Mouse (Mus musculus) MEL (cell line): Measurements from ENCODE around the gene Kcnh4. TPM values are rescaled to one million over a fixed set of nuclear protein-coding genes. Genes with fewer than 3 reads are reported as not detected.
A peak's percentile ranks its signal among the peaks of the same experiment; 100 is the strongest.

Experiments used
- DNase-seq: peaks from one replicate; pipeline ENCODE4 v3.0.0; 2011; ENCODE audit warnings: low read depth, low spot score
- H3K27ac ChIP-seq: 2 replicates; pipeline ENCODE4 v1.5.1; 2012; ENCODE audit warnings: low read depth, mild to moderate bottlenecking, control low read depth, low read length, moderate library complexity; ENCODE audit not compliant: control insufficient read depth
- H3K27me3 ChIP-seq, 2 experiments: fragments of 150-350 bp in 1 of 2; sonication (generic) in 1 of 2; 2 replicates each; pipeline ENCODE4 v1.6.1; 2012; ENCODE audit warnings: low read length in 2 of 2, mild to moderate bottlenecking in 2 of 2, improper control_type of control experiment in 1 of 2, moderate library complexity in 1 of 2; ENCODE audit not compliant: insufficient read depth in 2 of 2, control insufficient read depth in 1 of 2
- H3K36me3 ChIP-seq, 2 experiments: 2 replicates each; pipeline ENCODE4 v1.6.1; 2012 to 2014; ENCODE audit warnings: low read length in 2 of 2, improper control_type of control experiment in 1 of 2, inconsistent platforms in 1 of 2, mild to moderate bottlenecking in 1 of 2; ENCODE audit not compliant: insufficient read depth in 2 of 2, control insufficient read depth in 1 of 2
- H3K4me1 ChIP-seq, 2 experiments: fragments of 150-350 bp in 1 of 2; sonication (generic) in 1 of 2; 2 replicates each; pipeline ENCODE4 v1.6.1; 2012; ENCODE audit warnings: low read length in 2 of 2, improper control_type of control experiment in 1 of 2, mild to moderate bottlenecking in 1 of 2; ENCODE audit not compliant: insufficient read depth in 2 of 2, control insufficient read depth in 1 of 2
- H3K4me3 ChIP-seq, 2 experiments: fragments of 150-350 bp in 1 of 2; sonication (generic) in 1 of 2; 2 replicates each; pipeline ENCODE4 v1.5.1; 2012; ENCODE audit warnings: low read depth in 2 of 2, low read length in 2 of 2, mild to moderate bottlenecking in 2 of 2, moderate library complexity in 2 of 2, control low read depth in 1 of 2, improper control_type of control experiment in 1 of 2; ENCODE audit not compliant: control insufficient read depth in 1 of 2, insufficient read depth in 1 of 2
- H3K79me2 ChIP-seq: 2 replicates; pipeline ENCODE4 v1.6.1; 2012; ENCODE audit warnings: mild to moderate bottlenecking, low read length, moderate library complexity; ENCODE audit not compliant: control insufficient read depth, poor library complexity, insufficient read depth
- H3K9ac ChIP-seq: 2 replicates; pipeline ENCODE4 v1.6.1; 2012; ENCODE audit warnings: low read depth, mild to moderate bottlenecking, control low read depth, low read length, moderate library complexity; ENCODE audit not compliant: control insufficient read depth, poor library complexity, severe bottlenecking
- H3K9me3 ChIP-seq: fragments of 150-350 bp; sonication (generic); replicated peaks from 2 replicates; pipeline ENCODE4 v1.6.1; 2012; ENCODE audit warnings: mild to moderate bottlenecking, low read length, improper control_type of control experiment, moderate library complexity; ENCODE audit not compliant: insufficient read depth
- BHLHE40 ChIP-seq: IDR thresholded peaks from 2 replicates; pipeline ENCODE4 v1.6.1; 2012; ENCODE audit warnings: low read depth, mild to moderate bottlenecking, inconsistent platforms, low read length, improper control_type of control experiment, borderline replicate concordance
- CHD1 ChIP-seq: IDR thresholded peaks from 2 replicates; pipeline ENCODE4 v1.6.1; 2012; ENCODE audit warnings: low read depth, mild to moderate bottlenecking, inconsistent platforms, low read length, improper control_type of control experiment
- CTCF ChIP-seq, 3 experiments: IDR thresholded peaks in 2 of 3; conservative IDR thresholded peaks in 1 of 3; 2 replicates each; pipeline ENCODE4 v1.5.1; 2011 to 2012; ENCODE audit warnings: low read length in 3 of 3, low read depth in 2 of 3, mild to moderate bottlenecking in 2 of 3, improper control_type of control experiment in 1 of 3, inconsistent platforms in 1 of 3, mixed read lengths in 1 of 3, moderate library complexity in 1 of 3; ENCODE audit not compliant: control insufficient read depth in 1 of 3, insufficient read depth in 1 of 3, poor library complexity in 1 of 3, severe bottlenecking in 1 of 3
- E2F4 ChIP-seq: IDR thresholded peaks from 2 replicates; pipeline ENCODE4 v1.6.1; 2011; ENCODE audit warnings: low read depth, low read length, improper control_type of control experiment, borderline replicate concordance
- EP300 ChIP-seq, 2 experiments: IDR thresholded peaks; 2 replicates each; pipeline ENCODE4 v1.6.1; 2011; ENCODE audit warnings: improper control_type of control experiment in 2 of 2, low read length in 2 of 2, low read depth in 1 of 2, mild to moderate bottlenecking in 1 of 2
- ETS1 ChIP-seq: IDR thresholded peaks from 2 replicates; pipeline ENCODE4 v1.6.1; 2012; ENCODE audit warnings: low read depth, mild to moderate bottlenecking, inconsistent platforms, low read length, improper control_type of control experiment, moderate library complexity
- GABPA ChIP-seq: IDR thresholded peaks from 2 replicates; pipeline ENCODE4 v1.6.1; 2012; ENCODE audit warnings: low read depth, mild to moderate bottlenecking, inconsistent platforms, low read length, improper control_type of control experiment, moderate library complexity
- GATA1 ChIP-seq: IDR thresholded peaks from 2 replicates; pipeline ENCODE4 v1.6.1; 2011; ENCODE audit warnings: low read depth, low read length, improper control_type of control experiment
- HCFC1 ChIP-seq: IDR thresholded peaks from 2 replicates; pipeline ENCODE4 v1.6.1; 2012; ENCODE audit warnings: low read depth, mild to moderate bottlenecking, inconsistent platforms, low read length, improper control_type of control experiment, moderate library complexity
- JUND ChIP-seq: IDR thresholded peaks from 2 replicates; pipeline ENCODE4 v1.6.1; 2011; ENCODE audit warnings: low read depth, mild to moderate bottlenecking, improper control_type of control experiment, low read length
- KAT2A ChIP-seq: conservative IDR thresholded peaks from 2 replicates; pipeline ENCODE4 v1.6.1; 2012; ENCODE audit warnings: low read depth, low read length, improper control_type of control experiment, inconsistent platforms
- MAFK ChIP-seq: IDR thresholded peaks from 2 replicates; pipeline ENCODE4 v1.6.1; 2011; ENCODE audit warnings: low read depth, mild to moderate bottlenecking, low read length, improper control_type of control experiment, borderline replicate concordance
- MAX ChIP-seq: IDR thresholded peaks from 2 replicates; pipeline ENCODE4 v1.6.1; 2011; ENCODE audit warnings: low read length, improper control_type of control experiment
- MAZ ChIP-seq: IDR thresholded peaks from 2 replicates; pipeline ENCODE4 v1.6.1; 2012; ENCODE audit warnings: low read depth, mild to moderate bottlenecking, inconsistent platforms, low read length, improper control_type of control experiment
- MEF2A ChIP-seq: IDR thresholded peaks from 2 replicates; pipeline ENCODE4 v1.6.1; 2014; ENCODE audit warnings: low read depth, mild to moderate bottlenecking, inconsistent platforms, low read length, improper control_type of control experiment; ENCODE audit not compliant: poor library complexity, insufficient replicate concordance, severe bottlenecking; ENCODE audit errors: extremely low read depth
- MXI1 ChIP-seq: IDR thresholded peaks from 2 replicates; pipeline ENCODE4 v1.6.1; 2011; ENCODE audit warnings: mild to moderate bottlenecking, low read depth, low read length, improper control_type of control experiment
- MYB ChIP-seq: IDR thresholded peaks from 2 replicates; pipeline ENCODE4 v1.6.1; 2011; ENCODE audit warnings: mild to moderate bottlenecking, low read depth, low read length, improper control_type of control experiment
- NELFE ChIP-seq: IDR thresholded peaks from 2 replicates; pipeline ENCODE4 v1.6.1; 2011; ENCODE audit warnings: low read depth, low read length, improper control_type of control experiment
- NRF1 ChIP-seq: IDR thresholded peaks from 2 replicates; pipeline ENCODE4 v1.6.1; 2014; ENCODE audit warnings: low read depth, mild to moderate bottlenecking, inconsistent platforms, low read length, improper control_type of control experiment, moderate library complexity; ENCODE audit not compliant: poor library complexity, insufficient read depth, severe bottlenecking
- POLR2A ChIP-seq, 2 experiments: IDR thresholded peaks; 2 replicates each; pipeline ENCODE4 v1.6.1; 2011 to 2012; ENCODE audit warnings: low read length in 2 of 2, mild to moderate bottlenecking in 2 of 2, control low read depth in 1 of 2, improper control_type of control experiment in 1 of 2, low read depth in 1 of 2, moderate library complexity in 1 of 2; ENCODE audit not compliant: control insufficient read depth in 1 of 2, insufficient read depth in 1 of 2, poor library complexity in 1 of 2
- POLR2AphosphoS2 ChIP-seq: IDR thresholded peaks from 2 replicates; pipeline ENCODE4 v1.6.1; 2011; ENCODE audit warnings: low read length, improper control_type of control experiment
- POLR2AphosphoS5 ChIP-seq: IDR thresholded peaks from 2 replicates; pipeline ENCODE4 v1.6.1; 2012; ENCODE audit warnings: low read depth, borderline replicate concordance, mild to moderate bottlenecking, inconsistent platforms, low read length, moderate library complexity, mixed read lengths
- RAD21 ChIP-seq: IDR thresholded peaks from 2 replicates; pipeline ENCODE4 v1.6.1; 2011; ENCODE audit warnings: mild to moderate bottlenecking, low read depth, low read length, improper control_type of control experiment
- RCOR1 ChIP-seq: IDR thresholded peaks from 2 replicates; pipeline ENCODE4 v1.6.1; 2012; ENCODE audit warnings: low read depth, mild to moderate bottlenecking, inconsistent platforms, low read length, improper control_type of control experiment
- SIN3A ChIP-seq: IDR thresholded peaks from 2 replicates; pipeline ENCODE4 v1.6.1; 2012; ENCODE audit warnings: low read length, improper control_type of control experiment, inconsistent platforms
- SMC3 ChIP-seq: IDR thresholded peaks from 2 replicates; pipeline ENCODE4 v1.6.1; 2011; ENCODE audit warnings: low read depth, low read length, improper control_type of control experiment
- TAL1 ChIP-seq: IDR thresholded peaks from 2 replicates; pipeline ENCODE4 v1.6.1; 2012; ENCODE audit warnings: mild to moderate bottlenecking, inconsistent platforms, low read length, moderate library complexity, mixed read lengths
- TBP ChIP-seq: IDR thresholded peaks from 2 replicates; pipeline ENCODE4 v1.8.0; 2011; ENCODE audit warnings: low read depth, low read length, improper control_type of control experiment
- TCF12 ChIP-seq: IDR thresholded peaks from 2 replicates; pipeline ENCODE4 v1.6.1; 2014; ENCODE audit warnings: low read depth, mild to moderate bottlenecking, inconsistent platforms, low read length, improper control_type of control experiment, moderate library complexity
- USF1 ChIP-seq: IDR thresholded peaks from 2 replicates; pipeline ENCODE4 v1.6.1; 2014; ENCODE audit warnings: low read depth, mild to moderate bottlenecking, inconsistent platforms, low read length, improper control_type of control experiment, moderate library complexity
- USF2 ChIP-seq, 2 experiments: IDR thresholded peaks; 2 replicates each; pipeline ENCODE4 v1.6.1; 2011 to 2012; ENCODE audit warnings: improper control_type of control experiment in 2 of 2, low read length in 2 of 2, borderline replicate concordance in 1 of 2, inconsistent platforms in 1 of 2, low read depth in 1 of 2, mild to moderate bottlenecking in 1 of 2; ENCODE audit not compliant: insufficient read depth in 1 of 2
- ZC3H11A ChIP-seq: IDR thresholded peaks from 2 replicates; pipeline ENCODE4 v1.6.1; 2012; ENCODE audit warnings: low read depth, mild to moderate bottlenecking, inconsistent platforms, low read length, improper control_type of control experiment
- ZKSCAN1 ChIP-seq: IDR thresholded peaks from 2 replicates; pipeline ENCODE4 v1.6.1; 2012; ENCODE audit warnings: low read depth, mild to moderate bottlenecking, inconsistent platforms, low read length, improper control_type of control experiment, moderate library complexity
- ZMIZ1 ChIP-seq: IDR thresholded peaks from 2 replicates; pipeline ENCODE4 v1.6.1; 2012; ENCODE audit warnings: low read depth, mild to moderate bottlenecking, inconsistent platforms, low read length, improper control_type of control experiment, moderate library complexity
- ZNF384 ChIP-seq: IDR thresholded peaks from 2 replicates; pipeline ENCODE4 v1.6.1; 2012; ENCODE audit warnings: low read depth, mild to moderate bottlenecking, inconsistent platforms, low read length, improper control_type of control experiment
- polyA plus RNA-seq, 2 experiments: library from polyadenylated mRNA; stranded (reverse) in 1 of 2; unstranded in 1 of 2; fragments of >175 nt in 1 of 2; fragments of >200 nt in 1 of 2; gene quantifications; 2 replicates each; pipeline versions ENCODE4 v1.2.1 to v1.2.4; 2012; ENCODE audit warnings: low replicate concordance in 2 of 2, low read depth in 1 of 2; ENCODE audit not compliant: insufficient read length in 2 of 2, insufficient read depth in 1 of 2, missing spikeins in 1 of 2
- total RNA-seq: library from RNA; depleted of rRNA; stranded (reverse); fragments of 300-350 nt; gene quantifications from 2 replicates; pipeline ENCODE4 v1.2.3, GENCODE M21; 2012

Gene Kcnh4
- total and polyA plus RNA-seq, 3 experiments: 0.04 to 0.08 TPM; not detected in 1

- peak; percentile 96 for DNase-seq
- peaks cover 0 to 12% of the 10 kb centered on the region in 2 experiments; a peak in 2 of 4 replicates for H3K36me3 ChIP-seq
- no peaks in the 10 kb centered on the region for H3K27me3 ChIP-seq
- H3K9me3 ChIP-seq: no peaks in the 10 kb centered on the region
- peak overlapping the region; percentile 74 for H3K9ac ChIP-seq
- peak overlapping the region; percentile 73 to 92 for H3K4me3 ChIP-seq
- H3K27ac ChIP-seq: peak overlapping the region; percentile 63
- peaks cover 3 to 7% of the 10 kb centered on the region in 2 experiments; a peak in 3 of 4 replicates for H3K4me1 ChIP-seq
- no peaks in the 10 kb centered on the region for H3K79me2 ChIP-seq
- TF ChIP-seq ZNF384: peak; percentile 78
- 0 out of 2 replicates have a peak, but pooled peaks have one; percentile 37 for TF ChIP-seq NRF1
- no peak for TF ChIP-seq GABPA
- no peak for TF ChIP-seq MEF2A
- no peak for TF ChIP-seq GATA1
- TF ChIP-seq ETS1: peak; percentile 73; the same call in 1 of the 2 replicates
- TF ChIP-seq POLR2A (IDR thresholded peaks at IDR 0.05; ENCODE audit: control insufficient read depth in 1 of 2, insufficient read depth in 1 of 2, low read depth in 1 of 2, low read length in 2 of 2, poor library complexity in 1 of 2): peak; percentile 35 to 57; a peak in 2 of 4 replicates
- peak; percentile 97 for TF ChIP-seq SIN3A
- peak; percentile 91 for TF ChIP-seq MAX
- no peak for TF ChIP-seq KAT2A
- TF ChIP-seq ZKSCAN1: no peak
- TF ChIP-seq MAFK: no peak
- TF ChIP-seq SMC3: peak; percentile 95
- no peak for TF ChIP-seq ZMIZ1
- peak; percentile 96 for TF ChIP-seq ZC3H11A
- TF ChIP-seq TBP: 0 out of 2 replicates have a peak, but pooled peaks have one; percentile 36
- no peak; the same call in none of the 2 replicates for TF ChIP-seq NELFE
- TF ChIP-seq POLR2AphosphoS2: no peak
- TF ChIP-seq BHLHE40: no peak
- no peak for TF ChIP-seq CHD1
- no peak for TF ChIP-seq USF2 (IDR thresholded peaks at IDR 0.05; ENCODE audit: borderline replicate concordance in 1 of 2, insufficient read depth in 1 of 2, low read depth in 1 of 2, low read length in 2 of 2)
- peak; percentile 51; the same call in 1 of the 2 replicates for TF ChIP-seq RCOR1
- TF ChIP-seq POLR2AphosphoS5: no peak
- TF ChIP-seq CTCF (IDR thresholded peaks at IDR 0.05 in 2 of 3, conservative IDR thresholded peaks at IDR 0.05 in 1 of 3; ENCODE audit: control insufficient read depth in 1 of 3, insufficient read depth in 1 of 3, low read depth in 2 of 3, low read length in 3 of 3, poor library complexity in 1 of 3, severe bottlenecking in 1 of 3): peak; percentile 89 to 98 (median 93)
- TF ChIP-seq RAD21: peak; percentile 95
- no peak for TF ChIP-seq MYB
- peak; percentile 70 for TF ChIP-seq HCFC1
- TF ChIP-seq TCF12: 0 out of 2 replicates have a peak, but pooled peaks have one; percentile 24
- TF ChIP-seq MAZ: 0 out of 2 replicates have a peak, but pooled peaks have one; percentile 50
- 0 out of 2 replicates have a peak, but pooled peaks have one; percentile 38 for TF ChIP-seq E2F4
- no peak for TF ChIP-seq TAL1
- TF ChIP-seq EP300 (IDR thresholded peaks at IDR 0.05; ENCODE audit: low read depth in 1 of 2, low read length in 2 of 2): no peak
- peak; percentile 60; the same call in 1 of the 2 replicates for TF ChIP-seq JUND
- TF ChIP-seq USF1: 0 out of 2 replicates have a peak, but pooled peaks have one; percentile 31
- peak; percentile 93 for TF ChIP-seq MXI1
Observed at GRCm38 (mm10) chr11:100702081-100702851, 57.5 kb downstream of the Kcnh4 start.
